Mouse (Mus musculus) forebrain, embryonic 14.5 days (tissue): ENCODE measurements at regions not wholly inside any gene's neighbourhood (a gene's known extent, or its start where the extent isn't known, plus 50 kb on each side); places are given as distances from the start of the nearest gene placed in this dataset.

Source experiments
- ATAC-seq: fragments of 200-750 bp; cut with Nextera tagmentation; 2 replicates; pipeline ENCODE4 v1.8.0; 2017; ENCODE audit warnings: mild to moderate bottlenecking, moderate library complexity
- DNase-seq: peaks from one replicate; pipeline ENCODE4 v3.0.0-alpha.2; 2015; ENCODE audit warnings: low spot score
- H3K27ac ChIP-seq: fragments of 300-500 bp; sonication (generic); 2 replicates; pipeline ENCODE4 v1.5.1; 2014; ENCODE audit warnings: low read depth, mild to moderate bottlenecking, control low read depth, low read length, moderate library complexity
- H3K27me3 ChIP-seq: fragments of 300-500 bp; sonication (generic); replicated peaks from 2 replicates; pipeline ENCODE4 v1.6.1; 2014; ENCODE audit warnings: low read length, control low read depth, mixed read lengths; ENCODE audit not compliant: control insufficient read depth, insufficient read depth
- H3K36me3 ChIP-seq: fragments of 300-500 bp; sonication (generic); 2 replicates; pipeline ENCODE4 v1.6.1; 2014; ENCODE audit warnings: low read length, control low read depth; ENCODE audit not compliant: control insufficient read depth, insufficient read depth
- H3K4me1 ChIP-seq: fragments of 300-500 bp; sonication (generic); 2 replicates; pipeline ENCODE4 v1.6.1; 2014; ENCODE audit warnings: antibody characterized with exemption, low read length, control low read depth; ENCODE audit not compliant: control insufficient read depth, insufficient read depth
- H3K4me2 ChIP-seq: fragments of 300-500 bp; sonication (generic); 2 replicates; pipeline ENCODE4 v1.6.1; 2014; ENCODE audit warnings: mild to moderate bottlenecking, control low read depth, low read length
- H3K4me3 ChIP-seq: fragments of 300-500 bp; sonication (generic); 2 replicates; pipeline ENCODE4 v1.5.1; 2014; ENCODE audit warnings: low read depth, low read length, control low read depth
- H3K9ac ChIP-seq: fragments of 300-500 bp; sonication (generic); 2 replicates; pipeline ENCODE4 v1.6.1; 2014; ENCODE audit warnings: mild to moderate bottlenecking, low read length, control low read depth, moderate library complexity
- H3K9me3 ChIP-seq: fragments of 300-500 bp; sonication (generic); replicated peaks from 2 replicates; pipeline ENCODE4 v1.6.1; 2016; ENCODE audit warnings: low read length, control low read depth, mixed read lengths; ENCODE audit not compliant: control insufficient read depth
- WGBS: fragments of 180-500 bp; shearing (Covaris S2); extraction: QIAGEN DNeasy Blood & Tissue Kit; methylation state at CpG from one replicate; pipeline ENCODE4 v1.1.7; 2014; 5-methylcytosine and 5-hydroxymethylcytosine counted together

GRCm38 (mm10) chr17:68166397-68166796 lies 107.2 kb upstream of the L3mbtl4 start:
- DNase-seq: peak; percentile 78
- ATAC-seq: peak; percentile 27; the same call in 1 of the 2 replicates
- no peaks in the 10 kb centered on the region for H3K27me3 ChIP-seq

GRCm38 (mm10) chr17:68172838-68173237 lies 100.8 kb upstream of the L3mbtl4 start:
- no peaks in the 10 kb centered on the region for H3K4me1 ChIP-seq
- DNase-seq (no peak), ATAC-seq (no peak)
- H3K27ac ChIP-seq: no peak overlapping the region
- H3K9ac ChIP-seq: no peak overlapping the region
- no peak overlapping the region for H3K4me2 ChIP-seq
- no peak overlapping the region for H3K4me3 ChIP-seq
- no peaks in the 10 kb centered on the region for H3K27me3 ChIP-seq
- 89% methylated on average over 7 of the region's 7 CpGs for WGBS
- H3K36me3 ChIP-seq: no peaks in the 10 kb centered on the region
- H3K9me3 ChIP-seq: no peaks in the 10 kb centered on the region

More at GRCm38 (mm10) chr17:68166397-68166796, 107.2 kb upstream of the L3mbtl4 start:
- Histone ChIP-seq H3K4me1 (no peaks in the 10 kb centered on the region), H3K4me3 (no peak overlapping the region), H3K4me2 (no peak overlapping the region), H3K27ac (no peak overlapping the region), H3K9ac (no peak overlapping the region), H3K9me3 (no peaks in the 10 kb centered on the region), H3K36me3 (no peaks in the 10 kb centered on the region)
- 70% methylated on average over 4 of the region's 4 CpGs for WGBS

GRCm38 (mm10) chr17:68176611-68177165 lies 96.9 kb upstream of the L3mbtl4 start:
- ATAC-seq: no peak
- no peaks in the 10 kb centered on the region for H3K27me3 ChIP-seq
- H3K27ac ChIP-seq: no peak overlapping the region
- no peaks in the 10 kb centered on the region for H3K4me1 ChIP-seq
- WGBS: 67% methylated on average over 9 of the region's 9 CpGs
- no peak overlapping the region for H3K9ac ChIP-seq
- H3K9me3 ChIP-seq: no peaks in the 10 kb centered on the region
- no peak overlapping the region for H3K4me3 ChIP-seq
- no peaks in the 10 kb centered on the region for H3K36me3 ChIP-seq
- no peak overlapping the region for H3K4me2 ChIP-seq
- peak; percentile 79 for DNase-seq

GRCm38 (mm10) chr17:68177835-68178234 lies 95.8 kb upstream of the L3mbtl4 start:
- H3K27me3 ChIP-seq: no peaks in the 10 kb centered on the region
- no peaks in the 10 kb centered on the region for H3K9me3 ChIP-seq
- H3K4me3 ChIP-seq: no peak overlapping the region
- ATAC-seq (no peak), DNase-seq (peak; percentile 62)
- H3K9ac ChIP-seq: no peak overlapping the region
- WGBS: 20% methylated on average over 2 of the region's 2 CpGs
- H3K4me2 ChIP-seq: no peak overlapping the region
- no peaks in the 10 kb centered on the region for H3K36me3 ChIP-seq
- no peak overlapping the region for H3K27ac ChIP-seq
- no peaks in the 10 kb centered on the region for H3K4me1 ChIP-seq

- Histone ChIP-seq H3K27me3 (no peaks in the 10 kb centered on the region), H3K9me3 (no peaks in the 10 kb centered on the region), H3K9ac (no peak overlapping the region), H3K36me3 (no peaks in the 10 kb centered on the region), H3K27ac (no peak overlapping the region), H3K4me1 (no peaks in the 10 kb centered on the region), H3K4me2 (no peak overlapping the region), H3K4me3 (no peak overlapping the region)
- 91% methylated on average over 2 of the region's 2 CpGs for WGBS
- ATAC-seq (no peak), DNase-seq (no peak)
Measured at GRCm38 (mm10) chr17:68185385-68185784, 88.2 kb upstream of the L3mbtl4 start.

GRCm38 (mm10) chr17:68189888-68190287 lies 83.7 kb upstream of the L3mbtl4 start:
- WGBS: 89% methylated on average over 4 of the region's 4 CpGs
- Histone ChIP-seq H3K36me3 (no peaks in the 10 kb centered on the region), H3K27ac (no peak overlapping the region), H3K9ac (no peak overlapping the region), H3K4me3 (no peak overlapping the region), H3K9me3 (no peaks in the 10 kb centered on the region), H3K27me3 (no peaks in the 10 kb centered on the region), H3K4me2 (no peak overlapping the region), H3K4me1 (no peaks in the 10 kb centered on the region)
- no peak for ATAC-seq
- DNase-seq: no peak

- Histone ChIP-seq H3K4me2 (no peak overlapping the region), H3K4me1 (no peaks in the 10 kb centered on the region), H3K4me3 (no peak overlapping the region), H3K27me3 (no peaks in the 10 kb centered on the region), H3K9ac (no peak overlapping the region), H3K36me3 (no peaks in the 10 kb centered on the region), H3K27ac (no peak overlapping the region), H3K9me3 (no peaks in the 10 kb centered on the region)
- ATAC-seq (no peak), DNase-seq (no peak)
- 76% methylated on average over 4 of the region's 4 CpGs for WGBS
Measured at GRCm38 (mm10) chr17:68205545-68205944, 68.1 kb upstream of the L3mbtl4 start.

- 97% methylated on average over 2 of the region's 2 CpGs for WGBS
- no peaks in the 10 kb centered on the region for H3K27me3 ChIP-seq
- peak; percentile 6 for DNase-seq
- H3K4me1 ChIP-seq: peaks cover 7% of the 10 kb centered on the region; the same call in 1 of the 2 replicates
- no peak overlapping the region for H3K9ac ChIP-seq
- no peaks in the 10 kb centered on the region for H3K9me3 ChIP-seq
- no peaks in the 10 kb centered on the region for H3K36me3 ChIP-seq
- no peak overlapping the region for H3K4me2 ChIP-seq
- no peak for ATAC-seq
- H3K27ac ChIP-seq: no peak overlapping the region
- H3K4me3 ChIP-seq: no peak overlapping the region
Measured at GRCm38 (mm10) chr17:68208837-68209236, 64.8 kb upstream of the L3mbtl4 start.

- Histone ChIP-seq H3K27me3 (no peaks in the 10 kb centered on the region), H3K4me1 (peaks cover 7% of the 10 kb centered on the region; the same call in 1 of the 2 replicates), H3K9ac (no peak overlapping the region), H3K4me3 (no peak overlapping the region), H3K36me3 (no peaks in the 10 kb centered on the region), H3K27ac (no peak overlapping the region), H3K9me3 (no peaks in the 10 kb centered on the region), H3K4me2 (peak overlapping the region; percentile 6; the same call in 1 of the 2 replicates)
- WGBS: 16% methylated on average over 14 of the region's 14 CpGs
- ATAC-seq (peak; percentile 89), DNase-seq (peak; percentile 72)
Measured at GRCm38 (mm10) chr17:68210313-68211254, 63.0 kb upstream of the L3mbtl4 start.
